Mouse (Mus musculus) E14TG2a.4 (cell line): ENCODE measurements at regions not wholly inside any gene's neighbourhood (a gene's known extent, or its start where the extent isn't known, plus 50 kb on each side); places are given as distances from the start of the nearest gene placed in this dataset.

Experiments used
- H3K27me3 ChIP-seq: 2 replicates; pipeline ENCODE4 v1.6.1; 2014; ENCODE audit warnings: low read length, control low read depth; ENCODE audit not compliant: insufficient read depth
- H3K36me3 ChIP-seq: 2 replicates; pipeline ENCODE4 v1.6.1; 2014; ENCODE audit warnings: low read length, control low read depth; ENCODE audit not compliant: insufficient read depth
- H3K4me1 ChIP-seq: replicated peaks from 2 replicates; pipeline ENCODE4 v1.6.1; 2014; ENCODE audit warnings: low read depth, low read length, control low read depth
- H3K4me3 ChIP-seq: replicated peaks from 2 replicates; pipeline ENCODE4 v1.5.1; 2014; ENCODE audit warnings: mild to moderate bottlenecking, low read length
- H3K9me3 ChIP-seq: 2 replicates; pipeline ENCODE4 v1.6.1; 2014; ENCODE audit warnings: low read length, control low read depth
- CTCF ChIP-seq: conservative IDR thresholded peaks from 2 replicates; pipeline ENCODE4 v1.5.1; 2014; ENCODE audit warnings: low read length
- NANOG ChIP-seq: IDR thresholded peaks from 2 replicates; pipeline ENCODE4 v1.6.1; 2014; ENCODE audit warnings: borderline replicate concordance, low read length, mixed read lengths
- POU5F1 ChIP-seq: IDR thresholded peaks from 2 replicates; pipeline ENCODE4 v1.6.1; 2014; ENCODE audit warnings: low read length, borderline replicate concordance

- H3K4me1 ChIP-seq, result peaks cover 9% of the 10 kb centered on the region
- no peak overlapping the region for H3K4me3 ChIP-seq
- TF ChIP-seq NANOG (no peak), CTCF (no peak), POU5F1 (no peak)
- no peaks in the 10 kb centered on the region for H3K27me3 ChIP-seq
- H3K36me3 ChIP-seq, result no peaks in the 10 kb centered on the region
- H3K9me3 ChIP-seq, result no peaks in the 10 kb centered on the region
Observed at GRCm38 (mm10) chr10:19162104-19162503, 146.6 kb upstream of the Tnfaip3 start.

GRCm38 (mm10) chr10:19161149-19161548 lies 145.7 kb upstream of the Tnfaip3 start:
- TF ChIP-seq CTCF (no peak), NANOG (no peak), POU5F1 (no peak)
- no peaks in the 10 kb centered on the region for H3K36me3 ChIP-seq

GRCm38 (mm10) chr10:19154041-19154440 lies 138.6 kb upstream of the Tnfaip3 start:
- TF ChIP-seq NANOG, result no peak
- TF ChIP-seq POU5F1, result no peak
- no peak for TF ChIP-seq CTCF
- Histone ChIP-seq H3K27me3 (no peaks in the 10 kb centered on the region), H3K4me3 (no peak overlapping the region), H3K36me3 (no peaks in the 10 kb centered on the region), H3K9me3 (no peaks in the 10 kb centered on the region), H3K4me1 (peaks cover 19% of the 10 kb centered on the region)

More at GRCm38 (mm10) chr10:19161149-19161548, 145.7 kb upstream of the Tnfaip3 start:
- H3K27me3 ChIP-seq, result no peaks in the 10 kb centered on the region
- H3K4me1 ChIP-seq, result peaks cover 2% of the 10 kb centered on the region; the same call in 1 of the 2 replicates
- no peaks in the 10 kb centered on the region for H3K9me3 ChIP-seq
- no peak overlapping the region for H3K4me3 ChIP-seq

- Histone ChIP-seq H3K27me3 (no peaks in the 10 kb centered on the region), H3K36me3 (no peaks in the 10 kb centered on the region), H3K4me3 (no peak overlapping the region), H3K9me3 (no peaks in the 10 kb centered on the region), H3K4me1 (peaks cover 19% of the 10 kb centered on the region)
- no peak for TF ChIP-seq NANOG
- TF ChIP-seq POU5F1, result no peak
- TF ChIP-seq CTCF, result no peak
Observed at GRCm38 (mm10) chr10:19152773-19153172, 137.3 kb upstream of the Tnfaip3 start.

- H3K9me3 ChIP-seq, result no peaks in the 10 kb centered on the region
- H3K4me3 ChIP-seq, result no peak overlapping the region
- TF ChIP-seq CTCF (no peak), NANOG (no peak), POU5F1 (no peak)
- no peaks in the 10 kb centered on the region for H3K27me3 ChIP-seq
- peaks cover 19% of the 10 kb centered on the region for H3K4me1 ChIP-seq
- H3K36me3 ChIP-seq, result no peaks in the 10 kb centered on the region
Observed at GRCm38 (mm10) chr10:19150766-19151165, 135.3 kb upstream of the Tnfaip3 start.

- TF ChIP-seq POU5F1, result no peak
- TF ChIP-seq NANOG, result no peak
- TF ChIP-seq CTCF, result no peak
- Histone ChIP-seq H3K4me3 (no peak overlapping the region), H3K9me3 (no peaks in the 10 kb centered on the region), H3K4me1 (peaks cover 18% of the 10 kb centered on the region), H3K27me3 (no peaks in the 10 kb centered on the region), H3K36me3 (no peaks in the 10 kb centered on the region)
Observed at GRCm38 (mm10) chr10:19150005-19150404, 134.5 kb upstream of the Tnfaip3 start.

- Histone ChIP-seq H3K36me3 (no peaks in the 10 kb centered on the region), H3K4me1 (peaks cover 12% of the 10 kb centered on the region), H3K9me3 (no peaks in the 10 kb centered on the region), H3K4me3 (no peak overlapping the region), H3K27me3 (no peaks in the 10 kb centered on the region)
- TF ChIP-seq NANOG (no peak), POU5F1 (no peak), CTCF (no peak)
Observed at GRCm38 (mm10) chr10:19149196-19149869, 133.9 kb upstream of the Tnfaip3 start.

- Histone ChIP-seq H3K36me3 (no peaks in the 10 kb centered on the region), H3K27me3 (no peaks in the 10 kb centered on the region), H3K9me3 (no peaks in the 10 kb centered on the region), H3K4me3 (no peak overlapping the region), H3K4me1 (no peaks in the 10 kb centered on the region)
- TF ChIP-seq CTCF, result no peak
- no peak for TF ChIP-seq POU5F1
- TF ChIP-seq NANOG, result no peak
Observed at GRCm38 (mm10) chr10:19141481-19141880, 126.0 kb upstream of the Tnfaip3 start.

GRCm38 (mm10) chr10:19140628-19141027 lies 125.2 kb upstream of the Tnfaip3 start:
- TF ChIP-seq CTCF (no peak), NANOG (no peak), POU5F1 (no peak)
- Histone ChIP-seq H3K4me3 (no peak overlapping the region), H3K9me3 (no peaks in the 10 kb centered on the region), H3K4me1 (no peaks in the 10 kb centered on the region), H3K36me3 (no peaks in the 10 kb centered on the region), H3K27me3 (no peaks in the 10 kb centered on the region)
